Mouse (Mus musculus): ENCODE results near the gene Stmn1. TPM values are rescaled to one million over a fixed set of nuclear protein-coding genes. Genes with fewer than 3 reads are reported as not detected.
A peak's percentile ranks its signal among the peaks of the same experiment; 100 is the strongest.

The Stmn1 gene
- 118 and 119 TPM in 2 replicates for total RNA-seq (2021)
- long read RNA-seq, experiment 1, transcript Stmn1-201 (5 exons, 1,060 nt) = major isoform, 50 of 58 reads
- long read RNA-seq, experiment 1, partial matches to known transcripts = 4 of 58 reads
- long read RNA-seq, experiment 1, other reads (novel, unspliced or antisense) = 4 of 58 reads
- long read RNA-seq, experiment 2, transcript Stmn1-201 (5 exons, 1,060 nt) = major isoform, 42 of 49 reads
- long read RNA-seq, experiment 2, partial matches to known transcripts = 5 of 49 reads
- long read RNA-seq, experiment 2, other reads (novel, unspliced or antisense) = 1 of 49 reads

- DNase-seq = peak; percentile 97
Measured at GRCm38 (mm10) chr4:134468215-134468575, at the start of gene Stmn1. Gene Stmn1, plus strand, starts transcription at chr4:134468320.

GRCm38 (mm10) chr4:134421971-134422370, 46.1 kb upstream of the Stmn1 start:
- no peak for DNase-seq

- no peak for DNase-seq
Measured at GRCm38 (mm10) chr4:134423949-134424348, 44.2 kb upstream of the Stmn1 start.

- no peak for DNase-seq
Measured at GRCm38 (mm10) chr4:134425088-134425487, 43.0 kb upstream of the Stmn1 start.

- DNase-seq = peak; percentile 39
Measured at GRCm38 (mm10) chr4:134430381-134431004, 37.6 kb upstream of the Stmn1 start.

GRCm38 (mm10) chr4:134432686-134433360, 35.3 kb upstream of the Stmn1 start:
- no peak for DNase-seq

- DNase-seq = no peak
Measured at GRCm38 (mm10) chr4:134436185-134436584, 31.9 kb upstream of the Stmn1 start.

GRCm38 (mm10) chr4:134436659-134437058, 31.5 kb upstream of the Stmn1 start:
- DNase-seq = peak; percentile 57

- no peak for DNase-seq
Measured at GRCm38 (mm10) chr4:134439119-134439518, 29.0 kb upstream of the Stmn1 start.

GRCm38 (mm10) chr4:134439919-134440318, 28.2 kb upstream of the Stmn1 start:
- no peak for DNase-seq

GRCm38 (mm10) chr4:134442216-134442615, 25.9 kb upstream of the Stmn1 start:
- DNase-seq = no peak

GRCm38 (mm10) chr4:134443589-134443988, 24.5 kb upstream of the Stmn1 start:
- no peak for DNase-seq

- no peak for DNase-seq
Measured at GRCm38 (mm10) chr4:134444949-134445348, 23.2 kb upstream of the Stmn1 start.

GRCm38 (mm10) chr4:134445489-134445888, 22.6 kb upstream of the Stmn1 start:
- DNase-seq = no peak

GRCm38 (mm10) chr4:134447966-134448365, 20.2 kb upstream of the Stmn1 start:
- no peak for DNase-seq

- DNase-seq = no peak
Measured at GRCm38 (mm10) chr4:134449595-134450391, 18.3 kb upstream of the Stmn1 start.

GRCm38 (mm10) chr4:134450392-134451195, 17.5 kb upstream of the Stmn1 start:
- DNase-seq = no peak

GRCm38 (mm10) chr4:134451484-134451883, 16.6 kb upstream of the Stmn1 start:
- no peak for DNase-seq

- DNase-seq = peak; percentile 58
Measured at GRCm38 (mm10) chr4:134453619-134454400, 14.3 kb upstream of the Stmn1 start.

GRCm38 (mm10) chr4:134455310-134455709, 12.8 kb upstream of the Stmn1 start:
- no peak for DNase-seq

Data from adrenal gland, postnatal 14 days (tissue).